In the genomic region with DNA sequence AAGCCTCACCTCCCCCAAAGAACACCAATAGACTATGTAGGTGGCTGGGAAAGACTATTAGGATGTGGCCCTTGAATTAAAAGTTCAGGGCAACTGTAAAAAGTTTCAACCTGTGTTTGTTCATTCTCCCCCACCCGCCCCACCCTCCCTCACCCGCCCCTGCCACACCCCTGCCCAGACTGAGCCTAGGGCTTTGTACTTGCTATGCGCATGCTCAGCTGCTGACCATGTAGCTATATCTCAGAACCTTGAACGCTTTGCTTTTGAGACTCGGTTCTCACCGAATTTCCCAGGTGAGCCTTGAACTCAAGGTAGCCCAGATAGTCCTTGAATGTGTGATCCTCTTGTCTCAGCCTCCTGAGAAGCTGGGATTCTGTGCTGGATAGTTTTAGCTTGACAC, we compare ENCODE assay signal across 14 mouse cellular contexts.
"Had no signal": no experiment of that assay in that cellular context is flagged by ENCODE, and none has a peak within 500 bp of the region (broad histone marks: within the 10 kb centered on the region; RNA-seq: fewer than 3 reads in every experiment).

No protein-coding gene starts in this region.

- H3K4me2 ChIP-seq: lung, embryonic 14.5 days; neural tube, embryonic 13.5 days had no signal

- H3K4me3 ChIP-seq: left cerebral cortex, adult 2 months; limb, embryonic 10.5 days; midbrain, embryonic 10.5 days; neural tube, embryonic 13.5 days had no signal

- H3K27ac ChIP-seq: left cerebral cortex, adult 2 months; limb, embryonic 10.5 days; midbrain, embryonic 10.5 days; neural tube, embryonic 13.5 days had no signal

- H3K9me3 ChIP-seq: limb, embryonic 10.5 days; midbrain, embryonic 10.5 days; neural tube, embryonic 13.5 days had no signal

- H3K9ac ChIP-seq: lung, embryonic 14.5 days; neural tube, embryonic 13.5 days had no signal

- DNase-seq: kidney, adult 8-10 months; kidney, postnatal 25 days; lung, embryonic 14.5 days; lung, postnatal 10 days; lung, postnatal 4 days; midbrain, embryonic 14.5 days; retina, postnatal 1 day; right cerebral cortex, postnatal 4 days; thymus, adult 18-20 months; thymus, postnatal 25 days had no signal

- H3K36me3 ChIP-seq: limb, embryonic 10.5 days; midbrain, embryonic 10.5 days; neural tube, embryonic 13.5 days had no signal
